Mouse (Mus musculus) heart, embryonic 11.5 days (tissue): ENCODE data around the gene Erc1. TPM values are rescaled to one million over a fixed set of nuclear protein-coding genes. Genes with fewer than 3 reads are reported as not detected.

Experiments
- ATAC-seq: fragments of 200-750 bp; cut with Nextera tagmentation; replicated peaks from 2 replicates; pipeline ENCODE4 v1.8.0; 2017; ENCODE audit warnings: moderate library complexity; ENCODE audit not compliant: insufficient number of reproducible peaks, low FRiP score, low TSS enrichment
- H3K27ac ChIP-seq: fragments of 300-500 bp; sonication (generic); 2 replicates; pipeline ENCODE4 v1.5.1; 2014; ENCODE audit warnings: mild to moderate bottlenecking, low read depth, low read length
- H3K27me3 ChIP-seq: fragments of 300-500 bp; sonication (generic); 2 replicates; pipeline ENCODE4 v1.6.1; 2014; ENCODE audit warnings: mild to moderate bottlenecking, low read length, mixed read lengths; ENCODE audit not compliant: control insufficient read depth, insufficient read depth
- H3K36me3 ChIP-seq: fragments of 300-500 bp; sonication (generic); 2 replicates; pipeline ENCODE4 v1.6.1; 2014; ENCODE audit warnings: mild to moderate bottlenecking, low read length, moderate library complexity, mixed read lengths; ENCODE audit not compliant: control insufficient read depth, insufficient read depth
- H3K4me1 ChIP-seq: fragments of 300-500 bp; sonication (generic); 2 replicates; pipeline ENCODE4 v1.6.1; 2014; ENCODE audit warnings: low read length; ENCODE audit not compliant: control insufficient read depth, insufficient read depth
- H3K4me2 ChIP-seq: fragments of 300-500 bp; sonication (generic); 2 replicates; pipeline ENCODE4 v1.6.1; 2014; ENCODE audit warnings: mild to moderate bottlenecking, moderate library complexity
- H3K4me3 ChIP-seq: fragments of 300-500 bp; sonication (generic); 2 replicates; pipeline ENCODE4 v1.5.1; 2014; ENCODE audit warnings: low read depth, low read length
- H3K9ac ChIP-seq: fragments of 300-500 bp; sonication (generic); 2 replicates; pipeline ENCODE4 v1.6.1; 2014; ENCODE audit warnings: mild to moderate bottlenecking, low read depth, low read length, moderate library complexity
- H3K9me3 ChIP-seq: fragments of 300-500 bp; sonication (generic); replicated peaks from 2 replicates; pipeline ENCODE4 v1.6.1; 2016; ENCODE audit warnings: low read length; ENCODE audit not compliant: control insufficient read depth
- WGBS: fragments of 180-500 bp; shearing (Covaris S2); extraction: QIAGEN DNeasy Blood & Tissue Kit; methylation state at CpG from one replicate; pipeline ENCODE4 v1.1.7; 2014; ENCODE audit not compliant: insufficient replicate concordance; 5-methylcytosine and 5-hydroxymethylcytosine counted together
- polyA plus RNA-seq: library from polyadenylated mRNA; unstranded; fragments of >200 nt; fragmentation: Nextera tagmentation; extraction: Ambion mirVana; gene quantifications from 2 replicates; pipeline ENCODE4 v1.2.1, GENCODE M21; 2014

Gene Erc1
- polyA plus RNA-seq, 1 experiment from 2014 or later, result 21.8 TPM

DNA sequence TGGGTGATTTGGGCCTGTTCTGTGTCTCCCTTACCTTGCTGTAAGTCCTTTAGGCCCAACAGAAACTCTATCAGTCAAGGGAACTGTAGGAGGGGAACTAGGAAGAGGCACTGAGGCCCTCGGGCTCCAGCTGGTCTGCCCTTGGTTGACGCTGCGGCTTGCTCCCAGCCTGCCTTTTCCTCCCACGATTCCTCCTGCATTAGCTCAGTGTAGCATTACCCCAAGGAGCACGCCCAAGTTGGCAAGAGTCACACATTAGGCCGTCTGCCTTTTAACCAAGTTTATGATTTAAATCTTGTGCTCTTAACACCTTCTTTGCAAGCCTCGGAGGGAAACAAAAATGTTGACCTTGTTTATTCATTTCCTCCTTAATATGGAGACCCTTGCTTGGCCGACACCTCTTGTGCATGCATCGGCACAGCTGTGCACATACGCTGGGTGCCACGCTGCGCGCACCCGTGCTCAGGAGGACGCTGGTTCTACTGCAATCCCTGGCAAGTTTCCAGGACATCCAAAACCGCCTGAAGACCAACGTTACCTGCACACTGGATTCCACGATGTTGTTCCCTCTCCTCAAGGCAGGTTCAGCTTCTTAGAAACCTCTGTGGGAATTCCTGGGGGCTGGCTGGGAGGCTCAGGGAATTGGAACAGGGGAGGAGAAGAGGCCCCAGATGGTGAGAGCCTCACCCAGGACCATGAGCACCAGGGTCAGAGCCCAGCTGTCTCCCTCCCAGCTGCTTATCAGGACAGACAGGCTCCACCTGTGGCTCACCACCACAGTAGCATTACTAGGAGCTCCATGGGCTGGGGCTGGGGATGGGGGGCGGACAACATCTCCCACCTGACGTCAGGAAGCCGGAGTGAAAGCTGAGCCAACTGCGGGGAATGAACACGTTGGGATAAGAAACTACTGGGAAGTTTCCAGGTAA lies 282.3 kb downstream of the Erc1 start:
- Histone ChIP-seq H3K9me3 (no peaks in the 10 kb centered on the region), H3K27me3 (no peaks in the 10 kb centered on the region), H3K36me3 (no peaks in the 10 kb centered on the region), H3K9ac (no peak overlapping the region), H3K4me2 (no peak overlapping the region), H3K27ac (no peak overlapping the region), H3K4me1 (no peaks in the 10 kb centered on the region), H3K4me3 (no peak overlapping the region)
- WGBS, result 77% methylated on average over 23 of the region's 23 CpGs
- 0 out of 2 replicates have a peak, but pooled peaks have one; percentile 51 for ATAC-seq

- Histone ChIP-seq H3K9ac (no peak overlapping the region), H3K4me1 (peaks cover 6% of the 10 kb centered on the region; the same call in 1 of the 2 replicates), H3K27ac (no peak overlapping the region), H3K4me3 (no peak overlapping the region), H3K36me3 (no peaks in the 10 kb centered on the region), H3K27me3 (no peaks in the 10 kb centered on the region), H3K9me3 (no peaks in the 10 kb centered on the region), H3K4me2 (no peak overlapping the region)
- ATAC-seq, result no peak
- 64% methylated on average over 10 of the region's 10 CpGs for WGBS
These were observed 285.4 kb downstream of the Erc1 start for GRCm38 (mm10) chr6:119562558-119562957.

DNA sequence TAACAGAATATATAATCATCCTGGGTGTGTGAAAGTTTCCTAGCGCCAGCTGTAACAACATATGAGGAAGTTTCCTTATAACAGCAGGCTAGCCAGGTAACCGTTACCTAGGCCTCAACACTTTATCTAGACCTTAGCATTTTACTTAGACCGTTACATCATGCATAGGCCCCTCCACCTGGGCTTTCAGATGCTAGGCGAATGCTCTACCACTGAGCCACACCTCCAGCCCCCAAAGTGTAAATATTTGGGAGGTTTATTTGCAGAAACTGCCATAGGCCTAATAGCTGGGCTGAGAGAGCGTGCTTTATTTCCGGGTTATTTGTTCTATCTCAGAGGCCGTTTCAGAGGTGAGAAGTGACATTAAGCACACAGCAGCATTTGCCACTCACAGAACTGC lies 289.1 kb downstream of the Erc1 start:
- 48% methylated on average over 7 of the region's 7 CpGs for WGBS

DNA sequence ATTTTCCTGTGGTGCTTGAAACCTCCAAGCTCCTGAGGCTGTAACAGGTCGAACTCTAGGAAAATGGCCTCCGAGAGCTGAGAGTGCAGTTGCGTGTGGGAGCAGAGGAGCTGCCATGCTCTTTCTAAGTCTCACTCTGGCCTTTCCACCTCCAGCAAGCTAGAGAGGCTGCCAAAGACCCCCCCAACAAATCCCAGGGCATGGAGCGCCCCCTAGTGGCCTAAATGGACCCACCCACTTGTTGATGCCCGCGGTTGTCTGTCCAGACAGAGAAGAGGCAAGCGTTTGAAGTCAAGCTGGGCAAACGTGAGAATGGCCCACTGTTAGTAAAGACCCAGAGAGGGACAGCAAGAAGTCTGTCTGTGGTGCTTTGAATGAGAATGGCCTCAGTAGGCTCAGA lies 293.5 kb downstream of the Erc1 start:
- H3K9me3 ChIP-seq, result no peaks in the 10 kb centered on the region
- ATAC-seq, result no peak
- H3K9ac ChIP-seq, result no peak overlapping the region
- no peaks in the 10 kb centered on the region for H3K36me3 ChIP-seq
- H3K4me1 ChIP-seq, result peaks cover 7% of the 10 kb centered on the region; the same call in 1 of the 2 replicates
- 69% methylated on average over 8 of the region's 8 CpGs for WGBS
- H3K4me2 ChIP-seq, result no peak overlapping the region
- H3K27ac ChIP-seq, result no peak overlapping the region
- no peaks in the 10 kb centered on the region for H3K27me3 ChIP-seq
- no peak overlapping the region for H3K4me3 ChIP-seq

More for the DNA sequence above, 289.1 kb downstream of the Erc1 start:
- Histone ChIP-seq H3K9me3 (no peaks in the 10 kb centered on the region), H3K36me3 (no peaks in the 10 kb centered on the region), H3K4me2 (no peak overlapping the region), H3K4me1 (peaks cover 6% of the 10 kb centered on the region; the same call in 1 of the 2 replicates), H3K9ac (no peak overlapping the region), H3K27ac (0 out of 2 replicates have a peak overlapping the region, but pooled peaks have one; percentile 29), H3K27me3 (no peaks in the 10 kb centered on the region), H3K4me3 (no peak overlapping the region)
- ATAC-seq, result no peak

DNA sequence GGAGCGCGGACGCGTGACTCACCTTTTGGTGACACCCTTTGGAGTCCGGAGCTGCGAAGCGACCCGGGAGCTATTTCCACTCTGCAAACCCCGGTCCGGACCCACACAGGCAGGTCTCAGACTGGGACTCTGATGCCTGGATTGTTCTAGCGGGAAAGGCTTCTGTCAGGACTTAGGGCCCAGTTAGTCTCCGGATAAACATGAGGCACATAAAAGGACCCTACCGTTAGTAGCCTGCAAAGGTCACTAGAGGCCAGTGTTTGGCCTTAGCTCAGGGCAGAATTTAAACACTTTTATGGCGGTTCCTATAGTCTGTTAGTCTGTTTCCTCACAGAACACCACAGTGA lies 303.5 kb downstream of the Erc1 start:
- peak overlapping the region; percentile 98 for H3K4me2 ChIP-seq
- H3K9me3 ChIP-seq, result no peaks in the 10 kb centered on the region
- H3K9ac ChIP-seq, result peak overlapping the region; percentile 71
- peak; percentile 47; the same call in 1 of the 2 replicates for ATAC-seq
- H3K27me3 ChIP-seq, result peaks cover 40% of the 10 kb centered on the region
- peaks cover 7% of the 10 kb centered on the region; the same call in 1 of the 2 replicates for H3K4me1 ChIP-seq
- H3K36me3 ChIP-seq, result no peaks in the 10 kb centered on the region
- 4% methylated on average over 14 of the region's 14 CpGs for WGBS
- peak overlapping the region; percentile 75 for H3K4me3 ChIP-seq
- 0 out of 2 replicates have a peak overlapping the region, but pooled peaks have one; percentile 10 for H3K27ac ChIP-seq

DNA sequence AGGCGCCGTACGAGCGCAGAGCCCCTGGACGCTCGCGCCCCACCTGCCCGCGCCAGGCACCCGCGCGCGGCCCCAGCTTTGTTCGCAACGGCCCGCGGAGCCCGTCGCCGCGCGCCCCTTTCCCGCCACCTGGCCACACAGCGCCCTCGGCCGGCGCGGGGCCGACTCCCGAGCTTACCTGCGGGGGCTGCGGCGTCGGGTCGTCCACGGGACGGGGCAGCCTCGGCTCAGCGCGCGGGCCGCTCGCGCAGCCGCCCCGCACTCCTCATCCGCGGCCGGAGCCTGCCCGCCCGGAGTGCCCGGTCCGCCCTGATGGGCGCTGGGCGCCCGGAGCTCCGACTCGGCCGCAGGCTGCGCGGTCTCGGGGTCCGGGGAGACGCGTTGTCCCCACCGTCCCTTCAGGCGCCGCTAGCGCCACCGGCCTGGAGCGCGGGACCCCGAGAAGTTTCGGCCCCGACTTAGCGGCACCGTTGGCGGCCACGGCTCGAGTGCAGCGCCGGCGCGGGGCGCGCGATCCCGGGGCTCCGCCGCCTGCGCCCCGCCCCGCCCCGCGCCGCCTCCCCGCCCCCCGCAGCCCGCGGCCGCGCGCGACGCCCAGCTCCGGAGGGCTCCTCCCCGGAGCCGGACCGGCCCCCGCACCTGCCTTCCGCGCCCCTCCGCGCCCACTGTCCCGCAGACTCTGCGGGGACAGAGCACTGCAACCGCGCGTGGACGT lies 304.0 kb downstream of the Erc1 start, which contains the start of gene Wnt5b:
Gene Wnt5b (minus strand): TSS at position 545 of the 715 bp plus-strand sequence.
- Histone ChIP-seq H3K4me1 (peaks cover 7% of the 10 kb centered on the region; the same call in 1 of the 2 replicates), H3K9ac (peak within 1 kb of the TSS; percentile 71), H3K4me3 (peak within 1 kb of the TSS; percentile 75), H3K4me2 (peak within 1 kb of the TSS; percentile 98), H3K9me3 (no peaks in the 10 kb centered on the region), H3K27me3 (peaks cover 40% of the 10 kb centered on the region), H3K36me3 (no peaks in the 10 kb centered on the region), H3K27ac (0 out of 2 replicates have a peak within 1 kb of the TSS, but pooled peaks have one; percentile 10)
- peak; percentile 23 for ATAC-seq
- WGBS, result under 1% methylated on average over 87 of the region's 120 CpGs

GRCm38 (mm10) chr6:119543456-119543802 lies 304.5 kb downstream of the Erc1 start:
- Histone ChIP-seq H3K9ac (peak overlapping the region; percentile 71), H3K9me3 (no peaks in the 10 kb centered on the region), H3K27ac (no peak overlapping the region), H3K4me2 (peak overlapping the region; percentile 98), H3K4me3 (peak overlapping the region; percentile 75), H3K27me3 (peaks cover 40% of the 10 kb centered on the region), H3K4me1 (peaks cover 7% of the 10 kb centered on the region; the same call in 1 of the 2 replicates), H3K36me3 (no peaks in the 10 kb centered on the region)
- WGBS, result 2% methylated on average over 30 of the region's 30 CpGs
- 0 out of 2 replicates have a peak, but pooled peaks have one; percentile 23 for ATAC-seq

GRCm38 (mm10) chr6:119535867-119536266 lies 312.1 kb downstream of the Erc1 start:
- H3K27ac ChIP-seq, result no peak overlapping the region
- no peaks in the 10 kb centered on the region for H3K36me3 ChIP-seq
- peaks cover 1% of the 10 kb centered on the region; the same call in 1 of the 2 replicates for H3K4me1 ChIP-seq
- no peak overlapping the region for H3K9ac ChIP-seq
- H3K4me2 ChIP-seq, result no peak overlapping the region
- H3K4me3 ChIP-seq, result no peak overlapping the region
- H3K27me3 ChIP-seq, result peaks cover 3% of the 10 kb centered on the region; the same call in 1 of the 2 replicates
- H3K9me3 ChIP-seq, result no peaks in the 10 kb centered on the region
- 78% methylated on average over 12 of the region's 12 CpGs for WGBS
- no peak for ATAC-seq
